Mouse (Mus musculus) hindbrain, postnatal 0 days (tissue): ENCODE results near the gene Atad3a. TPM values are rescaled to one million over a fixed set of nuclear protein-coding genes. Genes with fewer than 3 reads are reported as not detected.
"Not testable (repeated sequence)": the region's sequence is repeated elsewhere in the genome, so short reads cannot be mapped to it uniquely, and the experiment has no call there.

ENCODE experiments used
- ATAC-seq: fragments of 200-750 bp; cut with Nextera tagmentation; 2 replicates; pipeline ENCODE4 v1.8.0; 2017; ENCODE audit warnings: mild to moderate bottlenecking, moderate TSS enrichment, moderate library complexity
- DNase-seq: peaks from one replicate; pipeline ENCODE4 v3.0.0-alpha.2; 2015; ENCODE audit warnings: low spot score
- H3K27ac ChIP-seq: fragments of 300-500 bp; sonication (generic); 2 replicates; pipeline ENCODE4 v1.5.1; 2014; ENCODE audit warnings: mild to moderate bottlenecking
- H3K27me3 ChIP-seq: fragments of 300-500 bp; sonication (generic); 2 replicates; pipeline ENCODE4 v1.6.1; 2014; ENCODE audit warnings: low read length, mixed read lengths; ENCODE audit not compliant: insufficient read depth
- H3K36me3 ChIP-seq: fragments of 300-500 bp; sonication (generic); 2 replicates; pipeline ENCODE4 v1.6.1; 2014; ENCODE audit warnings: low read length, mixed read lengths; ENCODE audit not compliant: insufficient read depth
- H3K4me1 ChIP-seq: fragments of 300-500 bp; sonication (generic); 2 replicates; pipeline ENCODE4 v1.6.1; 2014; ENCODE audit warnings: antibody characterized with exemption, low read length, mixed read lengths; ENCODE audit not compliant: insufficient read depth
- H3K4me2 ChIP-seq: fragments of 300-500 bp; sonication (generic); 2 replicates; pipeline ENCODE4 v1.6.1; 2014; ENCODE audit warnings: low read depth, mild to moderate bottlenecking, low read length, moderate library complexity, mixed read lengths
- H3K4me3 ChIP-seq: fragments of 300-500 bp; sonication (generic); 2 replicates; pipeline ENCODE4 v1.5.1; 2014; ENCODE audit warnings: low read length
- H3K9ac ChIP-seq: fragments of 300-500 bp; sonication (generic); replicated peaks from 2 replicates; pipeline ENCODE4 v1.6.1; 2014; ENCODE audit warnings: mild to moderate bottlenecking, low read length, moderate library complexity, mixed read lengths
- H3K9me3 ChIP-seq: fragments of 300-500 bp; sonication (generic); 2 replicates; pipeline ENCODE4 v1.6.1; 2016; ENCODE audit warnings: low read length, mixed read lengths
- CTCF ChIP-seq: IDR thresholded peaks from 2 replicates; pipeline ENCODE4 v1.5.1; 2016; ENCODE audit warnings: antibody characterized with exemption, control low read depth, low read depth
- WGBS: fragments of 180-500 bp; shearing (Covaris S2); extraction: QIAGEN DNeasy Blood & Tissue Kit; methylation state at CpG from one replicate; pipeline ENCODE4 v1.1.7; 2014; 5-methylcytosine and 5-hydroxymethylcytosine counted together
- polyA plus RNA-seq: library from polyadenylated mRNA; unstranded; fragments of >200 nt; fragmentation: Nextera tagmentation; extraction: Ambion mirVana; gene quantifications from 2 replicates; pipeline ENCODE4 v1.2.1, GENCODE M21; 2015
- total RNA-seq: library from RNA; depleted of rRNA; stranded (reverse); fragments of >200 nt; gene quantifications from 2 replicates; pipeline ENCODE4 v1.2.3, GENCODE M21; 2014

The Atad3a gene
- total and polyA plus RNA-seq, 2 experiments from 2014 or later = 72.2 to 83.4 TPM

DNA sequence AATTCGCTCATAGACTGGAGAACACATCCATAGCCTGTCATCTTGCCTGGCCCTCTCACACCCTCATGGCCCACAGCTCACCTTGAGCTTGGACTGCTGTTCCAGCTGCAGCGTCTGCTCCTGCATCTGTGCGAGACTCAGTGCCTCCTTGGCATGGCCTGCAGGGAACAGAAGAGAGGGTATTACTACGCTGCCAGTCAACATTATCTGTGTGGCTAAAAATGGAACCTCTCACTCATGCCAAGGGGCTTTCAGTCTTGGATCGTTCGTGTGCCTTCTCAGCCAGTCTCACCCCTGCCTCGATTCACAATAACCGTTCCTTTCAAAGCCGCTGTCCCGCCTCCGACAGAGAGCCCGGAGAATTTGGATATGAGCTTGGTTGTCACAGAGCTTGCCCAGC, 3.9 kb downstream of the Atad3a start:
- Histone ChIP-seq H3K4me2 (no peak overlapping the region), H3K9ac (no peak overlapping the region), H3K4me3 (no peak overlapping the region), H3K4me1 (peaks cover 14% of the 10 kb centered on the region), H3K27me3 (no peaks in the 10 kb centered on the region), H3K36me3 (peaks cover 31% of the 10 kb centered on the region), H3K9me3 (no peaks in the 10 kb centered on the region), H3K27ac (no peak overlapping the region)
- TF ChIP-seq CTCF = no peak
- no peak for DNase-seq
- 82% methylated on average over 12 of the region's 12 CpGs for WGBS
- ATAC-seq = no peak

DNA sequence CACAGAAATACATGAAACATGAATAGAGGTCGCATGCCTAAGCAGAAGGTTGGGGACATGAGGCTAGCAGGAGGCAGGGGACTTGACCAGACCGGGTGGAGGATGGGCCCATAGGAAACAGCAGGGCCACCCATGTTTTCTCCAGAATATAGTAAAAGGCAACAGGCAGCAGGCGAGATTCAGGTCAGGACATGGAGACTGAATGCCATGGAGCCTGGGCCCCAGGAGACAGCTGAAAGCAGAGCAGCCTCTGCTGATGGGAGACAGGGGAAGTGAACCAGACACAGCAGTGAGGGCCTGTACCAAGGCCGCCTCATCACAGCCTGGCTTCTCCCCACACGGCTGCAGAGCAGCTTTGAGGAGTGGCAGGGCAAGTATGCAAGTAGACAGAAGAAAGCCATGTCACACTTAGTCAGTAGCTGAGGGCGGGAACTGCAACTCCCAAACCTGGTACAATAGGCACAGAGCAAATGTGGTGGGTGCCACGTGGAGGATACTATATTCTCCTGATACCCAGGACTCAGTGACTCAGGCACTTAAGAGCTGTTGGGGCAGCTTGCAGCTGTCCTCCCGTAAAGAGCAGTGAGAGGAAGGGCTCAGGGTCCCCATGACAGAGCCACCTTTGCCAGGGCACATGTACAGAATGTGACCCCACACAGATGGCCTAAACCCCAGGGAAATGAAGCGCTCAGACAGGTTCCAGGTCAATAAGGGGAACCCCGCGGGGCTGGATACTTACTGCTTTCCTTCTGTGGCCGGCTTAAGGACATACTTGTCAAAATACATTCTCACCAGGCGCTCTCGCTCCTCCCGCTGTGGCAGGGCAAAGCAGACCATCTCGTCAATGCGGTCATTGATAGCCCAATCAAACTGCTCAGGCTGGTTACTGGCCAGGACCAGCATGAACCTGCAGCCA, 14.1 kb downstream of the Atad3a start:
- H3K9me3 ChIP-seq = no peaks in the 10 kb centered on the region
- WGBS = 90% methylated on average over 17 of the region's 17 CpGs
- DNase-seq (no peak), ATAC-seq (no peak)
- H3K4me1 ChIP-seq = no peaks in the 10 kb centered on the region
- no peak overlapping the region for H3K27ac ChIP-seq
- H3K4me2 ChIP-seq = no peak overlapping the region
- no peak overlapping the region for H3K4me3 ChIP-seq
- H3K9ac ChIP-seq = 0 out of 2 replicates have a peak overlapping the region, but pooled peaks have one; percentile 21
- H3K27me3 ChIP-seq = no peaks in the 10 kb centered on the region
- no peak for TF ChIP-seq CTCF
- H3K36me3 ChIP-seq = peaks cover 78% of the 10 kb centered on the region

DNA sequence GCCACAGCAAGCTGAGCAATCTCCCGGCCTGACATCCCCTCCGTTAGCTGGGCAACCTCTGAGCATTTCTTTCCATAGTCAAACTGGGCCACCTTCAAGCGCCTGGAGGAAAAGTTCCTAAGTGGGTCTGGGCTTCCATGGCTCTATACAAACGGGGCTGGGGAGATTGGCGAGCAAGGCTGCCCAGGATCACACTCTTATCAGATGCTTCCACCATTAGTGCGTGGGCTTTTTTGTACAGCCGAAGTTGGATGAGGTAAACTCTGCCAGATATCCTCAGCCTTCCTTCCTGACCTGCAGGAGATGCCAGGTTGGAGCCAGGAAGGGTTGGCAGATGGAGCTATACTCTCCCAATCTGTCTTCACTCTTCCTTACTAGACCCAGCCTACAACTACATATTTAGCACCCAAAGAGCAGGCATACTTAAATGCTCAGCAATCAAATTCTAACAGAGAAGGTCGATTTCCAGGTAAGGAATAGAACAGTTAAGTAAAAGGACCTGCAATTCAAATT, 14.8 kb downstream of the Atad3a start:
- ATAC-seq (no peak), DNase-seq (no peak)
- Histone ChIP-seq H3K9me3 (no peaks in the 10 kb centered on the region), H3K36me3 (peaks cover 78% of the 10 kb centered on the region), H3K27ac (no peak overlapping the region), H3K4me3 (no peak overlapping the region), H3K4me1 (no peaks in the 10 kb centered on the region), H3K9ac (no peak overlapping the region), H3K4me2 (no peak overlapping the region), H3K27me3 (no peaks in the 10 kb centered on the region)
- WGBS = 88% methylated on average over 8 of the region's 8 CpGs
- no peak for TF ChIP-seq CTCF

DNA sequence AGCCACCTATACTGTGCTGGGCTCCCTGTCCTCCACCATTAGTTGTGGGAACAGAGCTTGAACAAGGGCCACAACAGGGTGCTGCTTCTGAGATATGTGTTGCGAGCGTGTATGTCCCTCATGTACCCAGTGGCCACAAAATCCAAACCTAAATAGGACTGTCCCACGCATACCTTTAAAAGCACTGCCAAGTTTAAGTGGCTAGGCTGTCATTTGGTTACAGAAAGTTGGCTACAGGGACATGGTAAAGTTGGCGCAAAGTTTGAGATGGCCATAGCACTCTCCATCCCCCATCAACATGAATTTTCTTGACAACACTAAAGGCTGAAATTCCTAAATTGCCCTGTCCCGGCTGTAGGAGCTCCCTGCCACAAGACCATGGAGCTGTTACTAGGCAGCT, 15.8 kb downstream of the Atad3a start:
- DNase-seq (no peak), ATAC-seq (no peak)
- H3K9ac ChIP-seq = no peak overlapping the region
- H3K27me3 ChIP-seq = no peaks in the 10 kb centered on the region
- no peak overlapping the region for H3K4me2 ChIP-seq
- H3K36me3 ChIP-seq = peaks cover 77% of the 10 kb centered on the region
- no peaks in the 10 kb centered on the region for H3K4me1 ChIP-seq
- no peak overlapping the region for H3K27ac ChIP-seq
- TF ChIP-seq CTCF = no peak
- WGBS = 93% methylated on average over 5 of the region's 5 CpGs
- no peaks in the 10 kb centered on the region for H3K9me3 ChIP-seq
- no peak overlapping the region for H3K4me3 ChIP-seq

DNA sequence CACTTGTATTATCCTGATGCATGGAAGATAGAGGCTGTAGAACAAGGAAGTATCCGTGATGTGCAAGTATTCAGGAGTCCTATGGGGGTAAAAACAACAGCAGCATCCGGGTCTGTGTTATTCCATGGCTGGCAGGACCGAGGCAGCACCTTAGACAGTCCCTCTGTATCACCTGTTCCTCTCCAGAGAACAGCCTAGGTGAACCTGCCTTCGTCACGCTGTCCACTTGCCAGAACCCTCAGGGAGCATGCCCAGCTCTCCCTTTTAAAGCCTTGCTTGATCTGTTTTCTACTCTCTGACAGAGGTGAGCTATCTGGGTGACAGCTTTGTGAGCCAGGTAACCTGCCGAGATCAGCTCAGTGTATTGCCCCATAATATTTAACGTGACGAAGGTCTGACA, 16.4 kb downstream of the Atad3a start:
- ATAC-seq = no peak
- H3K36me3 ChIP-seq = peaks cover 72% of the 10 kb centered on the region

DNA sequence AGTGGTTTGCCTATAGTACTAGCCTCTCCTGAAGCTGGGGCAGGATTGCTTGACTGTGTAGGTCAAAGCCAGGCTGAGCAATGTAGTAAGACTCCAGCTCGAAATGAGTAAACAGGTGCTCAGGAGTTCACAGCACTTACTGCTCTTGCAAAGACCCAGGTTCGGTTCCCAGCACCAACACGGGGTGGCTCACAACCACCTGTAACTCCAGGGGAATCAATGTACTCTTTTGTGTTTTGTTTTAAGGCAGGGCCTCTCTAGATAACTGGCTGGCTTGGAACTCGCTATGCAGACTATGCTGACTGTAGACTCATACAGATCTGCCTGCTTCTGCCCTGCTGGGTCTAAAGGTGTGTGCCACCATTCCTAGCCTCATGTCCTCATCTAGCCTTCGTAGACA, 18.2 kb downstream of the Atad3a start:
- Histone ChIP-seq H3K4me2 (no peak overlapping the region), H3K27ac (no peak overlapping the region), H3K36me3 (peaks cover 55% of the 10 kb centered on the region), H3K4me1 (no peaks in the 10 kb centered on the region), H3K9ac (no peak overlapping the region), H3K4me3 (no peak overlapping the region), H3K27me3 (no peaks in the 10 kb centered on the region), H3K9me3 (no peaks in the 10 kb centered on the region)
- ATAC-seq (no peak), DNase-seq (no peak)
- WGBS = 93% methylated on average over 5 of the region's 5 CpGs
- TF ChIP-seq CTCF = no peak

More for the DNA sequence above, 16.4 kb downstream of the Atad3a start:
- TF ChIP-seq CTCF = no peak
- H3K4me3 ChIP-seq = no peak overlapping the region
- no peak overlapping the region for H3K9ac ChIP-seq
- H3K4me2 ChIP-seq = no peak overlapping the region
- no peak for DNase-seq
- H3K27me3 ChIP-seq = no peaks in the 10 kb centered on the region
- H3K4me1 ChIP-seq = no peaks in the 10 kb centered on the region
- WGBS = 93% methylated on average over 8 of the region's 8 CpGs
- no peaks in the 10 kb centered on the region for H3K9me3 ChIP-seq
- H3K27ac ChIP-seq = no peak overlapping the region

DNA sequence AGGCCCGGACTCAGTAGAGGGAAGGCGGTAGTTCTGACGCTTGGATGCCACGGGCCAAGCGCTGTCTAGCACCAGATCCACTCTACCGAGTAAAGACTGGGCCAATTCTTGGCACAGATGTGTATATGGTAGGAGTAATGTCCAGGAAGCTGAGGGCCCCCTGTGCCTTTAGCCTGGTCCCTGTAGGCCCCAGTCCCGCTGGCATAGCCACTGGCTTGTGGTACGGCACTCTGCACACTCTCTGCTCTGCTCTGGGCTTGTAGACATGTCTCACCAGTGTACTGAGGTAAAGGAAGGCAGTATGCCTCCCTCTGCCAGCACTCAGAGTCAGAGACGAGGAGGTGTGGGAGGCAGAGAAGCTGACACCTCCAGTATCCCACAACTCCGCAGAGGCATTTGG, 20.2 kb downstream of the Atad3a start:
- H3K9ac ChIP-seq, ATAC-seq, H3K4me3 ChIP-seq, DNase-seq, H3K4me1 ChIP-seq, H3K4me2 ChIP-seq, H3K27ac ChIP-seq, H3K27me3 ChIP-seq, H3K9me3 ChIP-seq: not testable (repeated sequence)
- WGBS = 89% methylated on average over 10 of the region's 10 CpGs
- H3K36me3 ChIP-seq = peaks cover 38% of the 10 kb centered on the region
